Mouse (Mus musculus): ENCODE measurements around the gene Aar2. TPM values are rescaled to one million over a fixed set of nuclear protein-coding genes. Genes with fewer than 3 reads are reported as not detected.

Gene Aar2
- polyA plus RNA-seq, 1 experiment = 16.3 TPM

GRCm38 (mm10) chr2:156542410-156542809, 5.0 kb upstream of the Aar2 start:
- no peak for TF ChIP-seq GATA1 (IDR thresholded peaks at IDR 0.05; ENCODE audit: low read length)

DNA sequence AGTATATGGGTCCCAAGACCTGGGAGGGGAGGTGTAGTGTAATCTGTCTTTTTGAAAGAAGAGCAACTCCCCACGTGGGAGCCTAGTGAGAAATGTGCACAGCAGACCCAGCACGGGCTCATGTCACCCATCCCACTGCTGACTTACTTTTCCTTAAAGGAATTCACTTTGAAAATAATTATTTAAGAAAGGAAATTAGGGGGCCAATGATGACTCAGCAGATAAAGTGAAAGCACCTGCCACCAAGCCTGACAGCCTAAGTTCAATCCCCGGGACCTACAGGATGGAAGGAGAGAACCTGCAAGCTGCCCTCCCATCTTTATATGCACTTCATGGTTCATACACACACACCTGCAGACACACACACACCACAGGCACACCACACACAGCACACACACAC, 3.6 kb upstream of the Aar2 start:
- no peak for TF ChIP-seq GATA1 (IDR thresholded peaks at IDR 0.05; ENCODE audit: low read length)

DNA sequence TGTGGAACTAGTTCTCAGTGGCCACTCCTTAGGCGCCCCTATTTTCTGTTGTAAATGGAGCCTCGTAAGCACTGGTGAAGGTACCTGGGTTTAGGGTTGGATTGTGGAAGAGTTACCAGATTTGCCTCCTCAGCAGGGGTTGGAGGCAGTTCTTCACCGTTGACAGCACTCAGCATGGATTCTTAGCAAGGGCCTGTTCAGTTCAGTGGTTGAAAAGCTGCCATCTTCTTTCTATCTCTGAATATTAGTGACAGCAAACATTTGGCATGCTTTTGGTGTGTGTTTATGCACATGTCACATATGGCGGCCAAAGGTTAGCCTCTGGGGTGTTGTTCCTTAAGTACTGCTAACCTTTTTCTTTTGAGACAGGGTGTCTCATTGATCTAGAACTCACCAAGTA, 5.0 kb downstream of the Aar2 start:
- TF ChIP-seq GATA1 (IDR thresholded peaks at IDR 0.05; ENCODE audit: low read length) = no peak

DNA sequence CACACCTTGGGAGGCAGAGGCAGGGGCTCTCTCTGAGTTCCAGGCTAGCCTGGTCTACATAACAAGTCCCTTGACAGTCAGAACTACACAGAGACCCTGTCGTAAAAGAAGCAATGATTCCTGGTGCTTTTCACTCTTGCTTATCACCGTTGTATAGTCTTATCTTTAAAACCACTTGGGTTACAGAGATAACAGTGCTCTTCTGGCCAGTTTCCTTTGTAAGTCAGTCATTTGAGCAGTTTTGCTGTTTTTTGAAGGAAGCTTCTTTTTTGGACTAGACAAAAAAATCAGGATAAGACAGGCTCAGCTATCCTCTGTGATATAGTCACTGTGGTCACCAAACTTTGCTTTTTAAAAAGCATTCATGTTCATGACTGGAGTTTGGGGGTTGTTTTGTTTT, 14.4 kb downstream of the Aar2 start:
- TF ChIP-seq GATA1 (IDR thresholded peaks at IDR 0.05; ENCODE audit: low read length) = no peak

DNA sequence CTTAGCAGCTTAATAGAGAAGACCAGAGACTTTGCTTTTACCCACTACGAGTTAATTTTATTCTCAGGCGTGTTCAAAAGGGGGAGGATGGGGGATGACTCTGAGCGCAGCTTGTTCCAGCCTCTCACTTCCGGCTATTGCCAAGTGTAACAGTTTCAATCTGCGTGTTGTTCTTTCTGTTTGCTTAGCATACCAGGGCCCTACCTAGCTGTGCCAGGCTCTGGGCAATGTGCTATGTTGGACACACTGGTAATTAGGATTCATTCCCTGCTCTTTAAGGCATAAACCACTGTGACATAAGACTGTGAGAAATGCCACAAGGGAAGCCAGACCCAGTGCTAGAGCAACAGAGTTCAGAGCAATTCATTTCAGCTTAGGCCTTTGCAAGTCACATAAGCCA, 16.2 kb downstream of the Aar2 start:
- TF ChIP-seq GATA1 (IDR thresholded peaks at IDR 0.05; ENCODE audit: low read length) = no peak

DNA sequence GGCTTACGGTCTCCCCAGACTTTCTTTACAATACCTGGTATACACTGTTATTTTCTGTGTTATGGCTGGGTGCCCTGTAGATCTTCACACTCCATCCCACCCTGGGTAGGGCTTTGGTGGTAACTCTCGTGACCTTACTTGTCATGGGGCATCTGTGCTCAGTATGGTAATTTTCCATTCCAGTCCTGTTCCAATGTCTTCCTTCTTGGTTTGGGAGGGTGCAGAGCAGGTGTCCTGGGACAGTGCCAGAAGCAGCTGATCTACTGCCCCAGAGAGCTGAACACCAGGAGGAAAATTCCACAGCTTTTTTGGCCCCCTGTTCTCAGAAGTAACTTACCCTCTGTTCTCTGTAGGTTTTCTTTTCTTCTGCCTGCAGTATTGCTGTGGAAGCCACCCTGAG, 19.1 kb downstream of the Aar2 start:
- no peak for TF ChIP-seq GATA1 (IDR thresholded peaks at IDR 0.05; ENCODE audit: low read length)

- no peak for TF ChIP-seq GATA1 (IDR thresholded peaks at IDR 0.05; ENCODE audit: low read length)
Observed at GRCm38 (mm10) chr2:156568647-156569046, 21.3 kb downstream of the Aar2 start.

- TF ChIP-seq GATA1 (IDR thresholded peaks at IDR 0.05; ENCODE audit: low read length) = no peak
Observed at GRCm38 (mm10) chr2:156569261-156569660, 21.9 kb downstream of the Aar2 start.

GRCm38 (mm10) chr2:156571521-156571920, 24.1 kb downstream of the Aar2 start:
- TF ChIP-seq GATA1 (IDR thresholded peaks at IDR 0.05; ENCODE audit: low read length) = no peak

DNA sequence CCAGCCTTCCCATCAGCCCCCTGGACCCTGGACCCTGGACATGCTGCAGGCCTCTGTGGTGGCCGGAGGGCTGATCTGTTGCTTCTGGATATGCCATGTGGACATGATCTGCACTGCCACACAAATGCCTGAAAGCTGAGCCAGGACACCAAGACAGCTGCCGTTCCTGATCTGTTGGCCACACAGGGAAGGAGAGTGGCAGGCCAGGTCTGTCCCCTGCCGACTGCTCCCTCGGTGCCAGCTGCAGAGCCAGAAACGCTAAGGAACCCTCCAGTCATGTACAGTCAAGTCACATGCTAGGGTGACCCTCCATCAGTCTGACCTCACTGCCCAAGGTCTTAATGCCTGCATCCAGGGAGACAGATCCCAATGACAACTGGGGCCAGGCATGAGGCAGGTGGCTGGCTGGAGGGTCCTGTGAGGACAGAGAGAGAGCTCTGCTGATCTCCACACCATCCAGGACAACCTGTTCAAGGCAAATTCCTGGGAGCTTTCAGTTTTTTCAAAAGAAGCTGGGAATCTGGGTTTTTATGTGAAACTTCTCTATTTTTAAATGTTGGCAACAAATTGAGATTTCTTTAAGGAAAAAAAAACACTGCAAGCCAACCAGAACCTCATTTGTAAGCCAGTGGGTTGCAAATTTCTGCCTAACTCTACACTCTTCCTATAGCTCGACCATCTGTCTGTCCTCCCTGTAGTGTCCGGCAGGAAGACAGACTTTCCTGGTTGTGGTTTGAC, 29.6 kb downstream of the Aar2 start:
- TF ChIP-seq GATA1 (IDR thresholded peaks at IDR 0.05; ENCODE audit: low read length) = no peak

- no peak for TF ChIP-seq GATA1 (IDR thresholded peaks at IDR 0.05; ENCODE audit: low read length)
Observed at GRCm38 (mm10) chr2:156580507-156580906, 33.1 kb downstream of the Aar2 start.

GRCm38 (mm10) chr2:156581244-156581643, 33.9 kb downstream of the Aar2 start:
- TF ChIP-seq GATA1 (IDR thresholded peaks at IDR 0.05; ENCODE audit: low read length) = no peak

DNA sequence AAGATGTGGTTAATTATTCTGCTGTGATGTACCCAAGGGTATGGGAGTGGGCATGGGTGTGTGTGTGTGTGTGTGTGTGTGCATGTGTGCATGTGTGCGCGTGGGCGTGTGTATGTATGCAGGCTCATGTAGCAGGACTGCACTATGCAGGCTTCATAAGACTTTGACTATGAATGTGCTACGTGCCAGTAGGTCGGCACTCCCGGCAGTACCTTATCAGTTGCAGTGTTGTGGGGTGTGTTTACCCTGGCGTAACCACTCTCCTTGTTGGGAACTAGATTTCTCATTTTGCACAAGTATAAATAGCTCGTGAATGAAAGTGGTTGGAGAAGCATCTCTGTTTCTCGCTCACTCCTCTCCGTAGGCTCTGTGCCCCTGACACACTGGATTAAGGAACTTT, 35.5 kb downstream of the Aar2 start:
- TF ChIP-seq GATA1 (IDR thresholded peaks at IDR 0.05; ENCODE audit: low read length) = no peak

GRCm38 (mm10) chr2:156584154-156584796, 36.9 kb downstream of the Aar2 start:
- TF ChIP-seq GATA1 (IDR thresholded peaks at IDR 0.05; ENCODE audit: low read length) = no peak

DNA sequence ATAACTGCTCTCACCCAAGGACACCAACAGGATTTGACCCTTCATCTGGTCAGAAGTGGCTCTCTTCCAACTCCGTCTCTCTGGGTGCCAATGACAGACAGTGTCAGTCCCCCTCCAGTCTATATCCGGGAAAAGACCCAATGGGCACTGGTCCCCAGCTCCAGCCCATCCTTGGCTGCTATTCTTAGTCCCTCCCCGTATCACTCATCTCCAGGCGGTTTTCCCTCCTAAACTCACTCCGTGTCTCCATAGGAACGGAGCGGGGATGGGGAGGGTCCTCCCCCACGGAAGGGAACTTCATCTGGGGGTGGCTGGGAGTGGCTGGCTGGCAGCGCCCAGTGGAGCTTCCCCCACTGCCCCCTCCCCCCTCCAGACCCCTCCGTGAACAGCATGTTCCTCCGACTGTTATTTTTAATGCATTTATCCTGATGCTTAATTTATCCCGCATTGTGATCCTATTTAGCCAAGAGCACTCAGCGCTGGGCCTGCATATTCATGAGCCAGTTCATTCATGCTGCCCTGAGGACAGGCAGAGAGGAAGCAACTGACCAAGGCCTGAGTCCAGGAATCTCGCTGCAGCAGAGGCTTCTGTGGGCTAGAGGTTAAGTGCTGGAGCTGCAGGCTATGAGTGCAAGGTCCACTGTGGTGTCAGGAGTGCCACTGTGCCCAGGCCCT, 37.5 kb downstream of the Aar2 start:
- no peak for TF ChIP-seq GATA1 (IDR thresholded peaks at IDR 0.05; ENCODE audit: low read length)

GRCm38 (mm10) chr2:156589481-156589880, 42.1 kb downstream of the Aar2 start:
- no peak for TF ChIP-seq GATA1 (IDR thresholded peaks at IDR 0.05; ENCODE audit: low read length)
